Mouse (Mus musculus): ENCODE measurements around the gene Ocel1. TPM values are rescaled to one million over a fixed set of nuclear protein-coding genes. Genes with fewer than 3 reads are reported as not detected.
"Not testable (repeated sequence)": the region's sequence is repeated elsewhere in the genome, so short reads cannot be mapped to it uniquely, and the experiment has no call there.

Ocel1 gene
- total RNA-seq (2014; rRNA removed) (9.4 and 10.5 TPM in 2 replicates), polyA plus RNA-seq (2015; fragmentation: Nextera tagmentation; extraction: Ambion mirVana) (5.4 and 5.5 TPM in 2 replicates)

GRCm38 (mm10) chr8:71371236-71371848, at the start of gene Ocel1:
Gene Ocel1 (plus strand): TSS chr8:71371298.
- WGBS, result 2% methylated on average over 53 of the region's 68 CpGs

GRCm38 (mm10) chr8:71322939-71323338, 48.2 kb upstream of the Ocel1 start:
- Histone ChIP-seq H3K27me3 (ENCODE audit: insufficient read depth, low read length) (no peaks in the 10 kb centered on the region), H3K27ac (ENCODE audit: low read depth, low read length) (no peak overlapping the region), H3K4me2 (ENCODE audit: low read depth, low read length, poor library complexity, severe bottlenecking) (no peak overlapping the region), H3K4me3 (ENCODE audit: low read depth, low read length) (no peak overlapping the region), H3K9me3 (ENCODE audit: low read length) (no peaks in the 10 kb centered on the region), H3K4me1 (ENCODE audit: insufficient read depth, low read length) (no peaks in the 10 kb centered on the region), H3K9ac (replicated peaks; ENCODE audit: low read length, poor library complexity, severe bottlenecking) (no peak overlapping the region), H3K36me3 (ENCODE audit: insufficient read depth, low read length) (peaks cover 42% of the 10 kb centered on the region)
- TF ChIP-seq CTCF (IDR thresholded peaks at IDR 0.05), result no peak
- 94% methylated on average over 3 of the region's 3 CpGs for WGBS
- ATAC-seq (ENCODE audit: low FRiP score), result no peak
- DNase-seq (ENCODE audit: low spot score), result no peak

More at GRCm38 (mm10) chr8:71371236-71371848, at the start of gene Ocel1:
- H3K9me3 ChIP-seq (ENCODE audit: low read length), result no peaks in the 10 kb centered on the region
- H3K4me2 ChIP-seq (ENCODE audit: low read depth, low read length, poor library complexity, severe bottlenecking), result peak within 1 kb of the TSS; percentile 57
- H3K4me1 ChIP-seq (ENCODE audit: insufficient read depth, low read length), result peaks cover 8% of the 10 kb centered on the region; the same call in 1 of the 2 replicates
- H3K9ac ChIP-seq (replicated peaks; ENCODE audit: low read length, poor library complexity, severe bottlenecking), result peak within 1 kb of the TSS; percentile 55
- DNase-seq (ENCODE audit: low spot score) (peak; percentile 98), ATAC-seq (ENCODE audit: low FRiP score) (peak; percentile 84)
- H3K27ac ChIP-seq (ENCODE audit: low read depth, low read length), result peak within 1 kb of the TSS; percentile 71
- H3K27me3 ChIP-seq (ENCODE audit: insufficient read depth, low read length), result no peaks in the 10 kb centered on the region
- H3K36me3 ChIP-seq (ENCODE audit: insufficient read depth, low read length), result peaks cover 20% of the 10 kb centered on the region
- peak within 1 kb of the TSS; percentile 52 for H3K4me3 ChIP-seq (ENCODE audit: low read depth, low read length)
- TF ChIP-seq CTCF (IDR thresholded peaks at IDR 0.05), result peak; percentile 89

- H3K36me3 ChIP-seq (ENCODE audit: insufficient read depth, low read length), result peaks cover 58% of the 10 kb centered on the region
Observed at GRCm38 (mm10) chr8:71324848-71325247, 46.2 kb upstream of the Ocel1 start.

GRCm38 (mm10) chr8:71337834-71338233, 33.3 kb upstream of the Ocel1 start:
- peaks cover 42% of the 10 kb centered on the region for H3K36me3 ChIP-seq (ENCODE audit: insufficient read depth, low read length)
- H3K27me3 ChIP-seq (ENCODE audit: insufficient read depth, low read length); H3K4me3 ChIP-seq (ENCODE audit: low read depth, low read length); H3K4me1 ChIP-seq (ENCODE audit: insufficient read depth, low read length); H3K27ac ChIP-seq (ENCODE audit: low read depth, low read length); H3K4me2 ChIP-seq (ENCODE audit: low read depth, low read length, poor library complexity, severe bottlenecking); H3K9me3 ChIP-seq (ENCODE audit: low read length); ATAC-seq (ENCODE audit: low FRiP score); DNase-seq (ENCODE audit: low spot score); H3K9ac ChIP-seq (replicated peaks; ENCODE audit: low read length, poor library complexity, severe bottlenecking): not testable (repeated sequence)
- WGBS, result 93% methylated on average over 6 of the region's 6 CpGs

More at GRCm38 (mm10) chr8:71324848-71325247, 46.2 kb upstream of the Ocel1 start:
- no peaks in the 10 kb centered on the region for H3K9me3 ChIP-seq (ENCODE audit: low read length)
- H3K9ac ChIP-seq (replicated peaks; ENCODE audit: low read length, poor library complexity, severe bottlenecking), result no peak overlapping the region
- no peak overlapping the region for H3K4me3 ChIP-seq (ENCODE audit: low read depth, low read length)
- H3K27ac ChIP-seq (ENCODE audit: low read depth, low read length), result no peak overlapping the region
- DNase-seq (ENCODE audit: low spot score) (peak; percentile 14), ATAC-seq (ENCODE audit: low FRiP score) (no peak)
- peak; percentile 59 for TF ChIP-seq CTCF (IDR thresholded peaks at IDR 0.05)
- no peaks in the 10 kb centered on the region for H3K27me3 ChIP-seq (ENCODE audit: insufficient read depth, low read length)
- no peaks in the 10 kb centered on the region for H3K4me1 ChIP-seq (ENCODE audit: insufficient read depth, low read length)
- WGBS, result 95% methylated on average over 1 of the region's 1 CpGs
- no peak overlapping the region for H3K4me2 ChIP-seq (ENCODE audit: low read depth, low read length, poor library complexity, severe bottlenecking)

GRCm38 (mm10) chr8:71340625-71341024, 30.5 kb upstream of the Ocel1 start:
- peak; percentile 65 for TF ChIP-seq CTCF (IDR thresholded peaks at IDR 0.05)
- no peak; the same call in 1 of the 2 replicates for ATAC-seq (ENCODE audit: low FRiP score)
- DNase-seq (ENCODE audit: low spot score), result peak; percentile 38
- Histone ChIP-seq H3K4me1 (ENCODE audit: insufficient read depth, low read length) (no peaks in the 10 kb centered on the region), H3K27me3 (ENCODE audit: insufficient read depth, low read length) (no peaks in the 10 kb centered on the region), H3K4me2 (ENCODE audit: low read depth, low read length, poor library complexity, severe bottlenecking) (no peak overlapping the region), H3K36me3 (ENCODE audit: insufficient read depth, low read length) (peaks cover 53% of the 10 kb centered on the region), H3K4me3 (ENCODE audit: low read depth, low read length) (no peak overlapping the region), H3K9ac (replicated peaks; ENCODE audit: low read length, poor library complexity, severe bottlenecking) (no peak overlapping the region), H3K27ac (ENCODE audit: low read depth, low read length) (no peak overlapping the region), H3K9me3 (ENCODE audit: low read length) (no peaks in the 10 kb centered on the region)
- WGBS, result 76% methylated on average over 5 of the region's 5 CpGs

- Histone ChIP-seq H3K4me1 (ENCODE audit: insufficient read depth, low read length) (no peaks in the 10 kb centered on the region), H3K27ac (ENCODE audit: low read depth, low read length) (no peak overlapping the region), H3K9me3 (ENCODE audit: low read length) (no peaks in the 10 kb centered on the region), H3K9ac (replicated peaks; ENCODE audit: low read length, poor library complexity, severe bottlenecking) (no peak overlapping the region), H3K4me3 (ENCODE audit: low read depth, low read length) (no peak overlapping the region), H3K4me2 (ENCODE audit: low read depth, low read length, poor library complexity, severe bottlenecking) (no peak overlapping the region), H3K27me3 (ENCODE audit: insufficient read depth, low read length) (no peaks in the 10 kb centered on the region), H3K36me3 (ENCODE audit: insufficient read depth, low read length) (peaks cover 85% of the 10 kb centered on the region)
- TF ChIP-seq CTCF (IDR thresholded peaks at IDR 0.05), result no peak
- no peak for DNase-seq (ENCODE audit: low spot score)
- 83% methylated on average over 1 of the region's 1 CpGs for WGBS
- no peak for ATAC-seq (ENCODE audit: low FRiP score)
Observed at GRCm38 (mm10) chr8:71346581-71346980, 24.5 kb upstream of the Ocel1 start.

Measured in midbrain, postnatal 0 days (tissue).